Mouse (Mus musculus) lung, embryonic 16.5 days (tissue): ENCODE measurements around the gene Olfr53. TPM values are rescaled to one million over a fixed set of nuclear protein-coding genes. Genes with fewer than 3 reads are reported as not detected.
"Not testable (repeated sequence)": the region's sequence is repeated elsewhere in the genome, so short reads cannot be mapped to it uniquely, and the experiment has no call there.

Experiments
- ATAC-seq: fragments of 200-750 bp; cut with Nextera tagmentation; 2 replicates; pipeline ENCODE4 v1.8.0; 2017; ENCODE audit warnings: low read depth, mild to moderate bottlenecking, moderate library complexity
- H3K27ac ChIP-seq: fragments of 300-500 bp; sonication (generic); 2 replicates; pipeline ENCODE4 v1.5.1; 2014; ENCODE audit warnings: mild to moderate bottlenecking, control low read depth, low read length
- H3K27me3 ChIP-seq: fragments of 300-500 bp; sonication (generic); 2 replicates; pipeline ENCODE4 v1.6.1; 2014; ENCODE audit warnings: low read depth, low read length, mixed read lengths; ENCODE audit not compliant: control insufficient read depth, insufficient read depth
- H3K36me3 ChIP-seq: fragments of 300-500 bp; sonication (generic); 2 replicates; pipeline ENCODE4 v1.6.1; 2014; ENCODE audit warnings: low read length; ENCODE audit not compliant: control insufficient read depth, insufficient read depth
- H3K4me1 ChIP-seq: fragments of 300-500 bp; sonication (generic); replicated peaks from 2 replicates; pipeline ENCODE4 v1.6.1; 2014; ENCODE audit warnings: low read length, mixed read lengths; ENCODE audit not compliant: control insufficient read depth, insufficient read depth
- H3K4me2 ChIP-seq: fragments of 300-500 bp; sonication (generic); 2 replicates; pipeline ENCODE4 v1.6.1; 2014; ENCODE audit warnings: low read depth, low read length, control low read depth
- H3K4me3 ChIP-seq: fragments of 300-500 bp; sonication (generic); 2 replicates; pipeline ENCODE4 v1.5.1; 2014; ENCODE audit warnings: mild to moderate bottlenecking, low read length, control low read depth
- H3K9ac ChIP-seq: fragments of 300-500 bp; sonication (generic); 2 replicates; pipeline ENCODE4 v1.6.1; 2014; ENCODE audit warnings: low read length, control low read depth
- H3K9me3 ChIP-seq: fragments of 300-500 bp; sonication (generic); 2 replicates; pipeline ENCODE4 v1.6.1; 2016; ENCODE audit warnings: low read length; ENCODE audit not compliant: control insufficient read depth
- WGBS: fragments of 180-500 bp; shearing (Covaris S2); extraction: QIAGEN DNeasy Blood & Tissue Kit; methylation state at CpG from one replicate; pipeline ENCODE4 v1.1.7; 2014; 5-methylcytosine and 5-hydroxymethylcytosine counted together
- polyA plus RNA-seq: library from polyadenylated mRNA; unstranded; fragments of >200 nt; fragmentation: Nextera tagmentation; extraction: Ambion mirVana; gene quantifications from 2 replicates; pipeline ENCODE4 v1.2.1, GENCODE M21; 2015

The Olfr53 gene
- polyA plus RNA-seq, result not detected in 2 replicates

DNA sequence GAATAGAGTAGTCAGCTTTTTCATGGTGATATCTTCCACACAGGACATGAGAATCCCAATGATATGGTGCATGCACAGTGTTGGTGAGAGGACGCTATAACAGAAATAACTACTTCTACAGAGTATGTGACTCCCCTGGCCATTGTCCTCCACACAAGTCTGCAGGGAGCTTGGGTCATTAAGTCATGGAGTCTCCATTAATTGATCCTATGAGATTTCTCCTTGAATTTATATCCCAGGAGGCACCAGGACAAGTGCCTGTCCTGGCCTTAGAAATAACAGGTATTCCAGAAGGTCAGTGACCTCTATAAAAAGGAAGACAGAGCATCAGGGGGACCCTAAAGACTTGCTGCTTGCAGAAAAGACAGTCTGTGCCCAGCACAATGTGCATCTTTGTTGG lies at the start of gene Olfr53:
Olfr53 (plus strand) TSS at position 301 of the 400 bp plus-strand sequence.
- Histone ChIP-seq H3K4me1 (no peaks in the 10 kb centered on the region), H3K9me3 (no peaks in the 10 kb centered on the region), H3K27me3 (no peaks in the 10 kb centered on the region), H3K9ac (no peak within 1 kb of the TSS), H3K27ac (no peak within 1 kb of the TSS), H3K4me3 (no peak within 1 kb of the TSS), H3K36me3 (no peaks in the 10 kb centered on the region), H3K4me2 (no peak within 1 kb of the TSS)
- no peak for ATAC-seq
- 71% methylated on average over 1 of the region's 1 CpGs for WGBS

DNA sequence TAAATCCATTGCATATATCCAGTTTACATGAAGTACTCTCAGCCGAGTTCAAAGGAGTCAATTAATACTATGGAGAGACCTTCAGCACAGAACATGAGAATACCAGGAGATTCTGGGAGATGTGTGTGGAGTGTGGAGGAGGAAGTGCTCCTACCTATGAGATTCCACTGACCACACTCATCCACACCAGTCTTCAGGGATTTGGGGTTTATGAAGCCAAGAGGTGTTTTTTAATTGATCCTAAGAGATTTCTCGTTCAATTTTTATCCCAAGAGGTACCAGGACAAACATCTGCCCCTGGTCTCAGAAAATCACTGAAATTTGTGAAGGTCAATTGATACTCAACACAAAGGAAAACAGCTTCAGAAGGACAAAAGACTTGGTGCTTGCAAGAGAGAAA lies 45.3 kb upstream of the Olfr53 start, which contains the start of gene Olfr46:
Olfr46 (plus strand) TSS at position 301 of the 400 bp plus-strand sequence.
- ATAC-seq, H3K9me3 ChIP-seq, H3K9ac ChIP-seq, H3K4me2 ChIP-seq, H3K27ac ChIP-seq, H3K4me3 ChIP-seq, H3K4me1 ChIP-seq, H3K36me3 ChIP-seq, H3K27me3 ChIP-seq: not testable (repeated sequence)
- WGBS, result 73% methylated on average over 2 of the region's 2 CpGs

DNA sequence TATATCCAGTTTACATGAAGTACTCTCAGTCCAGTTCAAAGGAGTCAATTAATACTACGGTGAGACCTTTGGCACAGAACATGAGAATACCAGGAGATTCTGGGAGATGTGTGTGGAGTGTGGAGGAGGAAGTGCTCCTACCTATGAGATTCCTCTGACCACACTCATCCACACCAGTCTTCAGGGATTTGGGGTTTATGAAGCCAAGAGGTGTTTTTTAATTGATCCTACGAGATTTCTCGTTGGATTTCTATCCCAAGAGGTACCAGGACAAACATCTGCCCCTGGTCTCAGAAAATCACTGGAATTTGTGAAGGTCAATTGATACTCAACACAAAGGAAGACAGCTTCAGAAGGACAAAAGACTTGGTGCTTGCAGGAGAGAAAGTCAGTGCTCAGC lies 17.6 kb upstream of the Olfr53 start, which contains the start of gene Olfr61:
Olfr61 (plus strand) TSS at position 301 of the 400 bp plus-strand sequence.
- not testable (repeated sequence) for ATAC-seq, H3K9ac ChIP-seq, H3K27me3 ChIP-seq, H3K4me3 ChIP-seq, H3K36me3 ChIP-seq, H3K9me3 ChIP-seq, H3K4me1 ChIP-seq, H3K4me2 ChIP-seq, H3K27ac ChIP-seq
- WGBS, result 78% methylated on average over 3 of the region's 3 CpGs

DNA sequence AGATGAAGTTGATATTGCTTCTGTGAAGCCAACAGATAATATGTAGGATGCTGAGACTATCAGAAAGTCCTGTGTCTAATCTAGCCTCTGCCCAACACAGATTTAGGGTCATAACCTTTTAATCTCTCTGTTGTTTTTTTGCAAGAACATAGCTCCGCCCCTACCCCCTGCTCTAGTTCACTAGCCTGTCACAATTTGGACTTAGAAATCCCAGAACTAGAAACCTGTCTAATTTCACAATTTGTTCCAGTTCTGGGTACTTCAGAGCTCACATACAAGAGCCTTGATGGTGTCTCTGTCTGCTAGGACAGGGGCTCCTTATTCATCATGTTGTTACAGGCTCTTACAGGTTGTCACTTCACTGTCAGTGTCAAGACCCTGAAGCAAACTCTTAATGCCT lies 15.7 kb upstream of the Olfr53 start:
- ATAC-seq, result no peak
- Histone ChIP-seq H3K27me3 (no peaks in the 10 kb centered on the region), H3K4me3 (no peak overlapping the region)

DNA sequence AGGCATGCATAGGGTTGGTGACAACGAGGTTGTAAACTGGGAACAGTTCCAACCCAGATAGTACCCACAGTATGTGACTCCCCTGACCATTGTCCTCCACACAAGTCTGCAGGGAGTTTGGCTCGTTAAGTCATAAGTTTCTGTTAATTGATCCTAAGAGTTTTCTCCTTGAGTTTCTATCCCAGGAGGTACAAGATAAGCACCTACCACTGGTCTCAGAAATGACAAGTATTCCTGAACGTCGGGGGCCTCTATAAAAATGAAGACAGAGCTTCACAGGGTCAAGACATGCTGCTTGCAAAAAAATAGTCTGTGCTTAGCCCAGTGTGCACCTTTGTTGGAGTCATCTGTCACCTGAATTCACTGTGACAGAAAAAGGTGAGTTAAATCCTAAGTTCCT lies 13.4 kb downstream of the Olfr53 start, which contains the start of gene Olfr539:
Olfr539 (plus strand) TSS at position 301 of the 400 bp plus-strand sequence.
- Histone ChIP-seq H3K36me3 (no peaks in the 10 kb centered on the region), H3K4me3 (no peak within 1 kb of the TSS), H3K4me1 (no peaks in the 10 kb centered on the region), H3K27ac (no peak within 1 kb of the TSS), H3K27me3 (no peaks in the 10 kb centered on the region), H3K4me2 (no peak within 1 kb of the TSS), H3K9ac (no peak within 1 kb of the TSS), H3K9me3 (no peaks in the 10 kb centered on the region)
- 70% methylated on average over 4 of the region's 4 CpGs for WGBS
- ATAC-seq, result no peak

More for the DNA sequence above, 15.7 kb upstream of the Olfr53 start:
- 53% methylated on average over 1 of the region's 1 CpGs for whole genome bisulfite sequencing
- Histone ChIP-seq H3K4me1 (no peaks in the 10 kb centered on the region), H3K27ac (no peak overlapping the region), H3K9me3 (no peaks in the 10 kb centered on the region), H3K36me3 (no peaks in the 10 kb centered on the region), H3K9ac (no peak overlapping the region), H3K4me2 (no peak overlapping the region)

DNA sequence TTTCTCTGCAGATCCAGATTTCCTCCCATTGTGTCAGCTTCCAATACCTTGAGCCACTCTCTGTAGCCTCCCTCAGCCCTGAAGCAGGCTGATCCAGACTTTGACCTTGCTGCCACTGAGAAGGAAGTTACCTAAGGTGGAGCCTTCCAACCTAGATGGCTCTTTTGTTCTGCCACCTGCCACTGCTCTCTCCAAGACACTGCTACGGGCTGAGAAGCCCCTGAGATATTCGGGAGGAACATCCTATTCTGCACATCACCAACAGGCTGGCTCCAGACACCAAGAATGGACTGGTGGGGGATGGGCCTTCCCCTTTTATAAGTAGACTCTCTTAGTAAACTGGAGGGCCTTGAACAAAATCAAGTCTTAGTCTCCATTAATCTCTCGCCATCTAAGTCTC lies 24.4 kb downstream of the Olfr53 start:
- WGBS, result 81% methylated on average over 3 of the region's 3 CpGs
- H3K4me2 ChIP-seq, H3K36me3 ChIP-seq, ATAC-seq, H3K9ac ChIP-seq, H3K27ac ChIP-seq, H3K4me1 ChIP-seq, H3K9me3 ChIP-seq, H3K4me3 ChIP-seq, H3K27me3 ChIP-seq: not testable (repeated sequence)

DNA sequence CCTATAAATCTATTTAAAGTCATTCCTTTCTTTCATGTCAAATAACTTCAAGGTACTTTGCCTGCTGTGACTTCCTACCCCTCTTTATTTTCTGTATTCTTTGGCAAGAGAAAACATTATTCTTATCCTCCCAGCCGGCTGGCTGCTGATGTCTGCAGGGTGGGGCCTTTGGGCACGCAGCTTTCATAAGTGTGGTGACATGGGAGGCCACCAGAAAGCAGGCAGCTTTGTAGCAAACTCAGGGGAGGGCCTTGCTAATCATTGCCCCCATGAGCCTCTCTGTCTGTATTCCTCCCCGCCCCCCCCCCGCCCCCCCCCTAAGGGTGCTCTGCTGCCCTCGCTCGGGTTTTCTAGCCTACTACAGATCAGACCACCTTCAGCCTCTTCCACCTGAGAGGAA lies 29.6 kb downstream of the Olfr53 start:
- H3K9ac ChIP-seq, result no peak overlapping the region
- peaks cover 4% of the 10 kb centered on the region for H3K9me3 ChIP-seq
- no peaks in the 10 kb centered on the region for H3K36me3 ChIP-seq
- no peak for ATAC-seq
- WGBS, result 6% methylated on average over 5 of the region's 6 CpGs
- no peak overlapping the region for H3K4me3 ChIP-seq
- no peak overlapping the region for H3K4me2 ChIP-seq
- no peaks in the 10 kb centered on the region for H3K4me1 ChIP-seq
- H3K27ac ChIP-seq, result no peak overlapping the region
- H3K27me3 ChIP-seq, result no peaks in the 10 kb centered on the region; the same call in 1 of the 2 replicates

DNA sequence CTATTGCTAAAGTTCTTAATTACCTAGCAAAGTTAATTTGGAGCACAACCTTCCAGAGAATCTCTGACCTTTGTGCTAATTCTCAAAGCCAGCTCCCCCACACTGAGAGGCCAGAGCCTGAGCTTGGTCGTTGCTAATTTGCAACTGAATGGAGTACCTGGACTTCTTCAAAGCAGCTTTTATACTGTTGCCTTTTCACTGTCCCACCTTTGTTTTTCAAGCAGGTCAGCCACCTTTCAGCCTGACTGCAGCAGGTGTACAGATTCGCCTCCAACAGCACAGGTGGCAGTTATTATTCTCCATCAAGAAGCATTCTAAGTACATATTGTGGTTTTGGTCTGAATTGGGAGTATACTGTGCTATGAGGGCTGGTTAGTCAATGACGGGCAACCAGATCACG lies 33.3 kb downstream of the Olfr53 start:
- not testable (repeated sequence) for H3K9ac ChIP-seq, ATAC-seq, H3K27ac ChIP-seq, H3K9me3 ChIP-seq, H3K4me1 ChIP-seq, H3K36me3 ChIP-seq, H3K4me3 ChIP-seq, H3K4me2 ChIP-seq, H3K27me3 ChIP-seq
- WGBS, result 63% methylated on average over 4 of the region's 4 CpGs

DNA sequence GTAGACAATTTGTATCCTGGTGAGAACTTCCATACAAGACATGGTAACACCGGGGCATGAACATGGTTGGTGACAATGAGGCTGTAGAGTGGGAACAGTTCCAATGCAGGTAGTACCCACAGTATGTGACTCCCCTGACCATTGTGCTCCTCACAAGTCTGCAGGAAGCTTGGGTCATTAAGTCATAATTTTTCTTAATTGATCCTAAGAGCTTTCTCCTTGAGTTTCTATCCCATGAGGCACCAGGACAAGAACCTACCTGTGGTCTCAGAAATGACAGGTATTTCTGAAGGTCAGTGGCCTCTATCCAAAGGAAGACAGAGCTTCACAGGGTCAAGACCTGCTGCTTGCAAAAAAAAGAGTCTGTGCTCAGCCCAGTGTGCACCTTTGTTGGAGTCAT lies 35.4 kb downstream of the Olfr53 start, which contains the start of gene Olfr45:
Olfr45 (plus strand) TSS at position 301 of the 400 bp plus-strand sequence.
- Histone ChIP-seq H3K27ac (no peak within 1 kb of the TSS), H3K9ac (no peak within 1 kb of the TSS), H3K4me3 (no peak within 1 kb of the TSS), H3K27me3 (no peaks in the 10 kb centered on the region), H3K36me3 (no peaks in the 10 kb centered on the region), H3K4me2 (no peak within 1 kb of the TSS), H3K4me1 (no peaks in the 10 kb centered on the region), H3K9me3 (peaks cover 4% of the 10 kb centered on the region)
- WGBS, result 86% methylated on average over 1 of the region's 1 CpGs
- ATAC-seq, result no peak

DNA sequence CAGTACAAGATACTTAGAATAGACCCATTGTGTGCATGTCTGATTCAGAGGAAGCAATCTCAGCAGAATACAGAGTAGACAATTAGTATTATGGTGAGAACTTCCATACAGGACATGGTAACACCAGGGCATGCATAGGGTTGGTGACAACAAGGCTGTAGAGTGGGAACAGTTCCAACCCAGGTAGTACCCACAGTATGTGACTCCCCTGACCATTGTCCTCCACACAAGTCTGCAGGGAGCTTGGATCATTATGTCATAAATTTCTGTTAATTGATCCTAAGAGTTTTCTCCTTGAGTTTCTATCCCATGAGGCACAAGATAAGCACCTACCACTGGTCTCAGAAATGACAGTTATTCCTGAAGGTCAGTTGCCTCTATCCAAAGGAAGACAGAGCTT lies 50.7 kb downstream of the Olfr53 start, which contains the start of gene Olfr541:
Olfr541 (plus strand) TSS at position 301 of the 400 bp plus-strand sequence.
- Histone ChIP-seq H3K4me3 (no peak within 1 kb of the TSS), H3K4me2 (no peak within 1 kb of the TSS)
- ATAC-seq, result no peak

More for the DNA sequence above, 50.7 kb downstream of the Olfr53 start, which contains the start of gene Olfr541:
- Histone ChIP-seq H3K9ac (no peak within 1 kb of the TSS), H3K4me1 (no peaks in the 10 kb centered on the region), H3K36me3 (no peaks in the 10 kb centered on the region), H3K9me3 (no peaks in the 10 kb centered on the region), H3K27ac (no peak within 1 kb of the TSS), H3K27me3 (no peaks in the 10 kb centered on the region)
